Comparison of ENCODE assay signal across 9 mouse cellular contexts in the genomic region with DNA sequence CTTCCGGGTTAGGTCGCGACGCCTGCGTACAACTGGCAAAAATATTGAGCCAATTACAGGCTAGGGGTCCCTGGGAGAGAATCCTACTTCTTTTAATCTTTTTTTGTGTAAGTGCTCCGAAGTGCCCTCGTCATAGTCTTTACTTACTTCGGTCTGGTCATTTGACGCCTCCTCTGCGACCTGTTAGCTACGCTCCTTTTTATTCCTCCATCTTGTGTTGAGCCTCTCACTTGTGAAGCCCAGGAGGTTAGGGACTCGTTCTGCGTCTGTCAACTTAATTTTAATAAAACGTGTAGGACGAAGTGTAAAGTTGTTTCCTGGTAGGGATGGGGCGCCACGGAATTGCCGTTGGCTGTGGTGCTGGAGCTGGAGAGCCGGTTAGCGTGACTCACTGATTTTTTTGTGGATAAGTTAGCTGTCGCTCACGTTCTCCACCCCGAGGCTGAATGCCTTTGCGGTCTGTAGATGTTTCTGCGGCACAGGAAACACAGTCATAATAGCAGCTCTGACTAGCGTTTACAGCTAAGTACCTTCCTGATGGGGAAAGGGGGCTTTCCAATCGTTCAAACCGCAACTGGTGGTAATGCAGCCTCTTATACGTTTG. TPM values are rescaled to one million over a fixed set of nuclear protein-coding genes. Genes with fewer than 3 reads are reported as not detected.
DNase-seq lines count a peak whose midpoint lies in the region; ATAC-seq and TF ChIP-seq lines count a peak whose summit lies in the region.
"Had no signal": no experiment of that assay in that cellular context is flagged by ENCODE, and none has a peak within 500 bp of the region (broad histone marks: within the 10 kb centered on the region; RNA-seq: fewer than 3 reads in every experiment).

No protein-coding gene starts in this region.

- H3K27ac ChIP-seq in embryonic facial prominence, embryonic 11.5 days (replicated peaks; ENCODE audit: low read depth, low read length), result peak overlapping the region; percentile 100
- peak overlapping the region; percentile 100 for H3K27ac ChIP-seq in heart, embryonic 16.5 days (ENCODE audit: low read length)
- peak overlapping the region; percentile 100 for H3K27ac ChIP-seq in limb, embryonic 14.5 days (replicated peaks; ENCODE audit: low read depth, low read length)
- peak overlapping the region; percentile 99 for H3K27ac ChIP-seq in midbrain, embryonic 13.5 days

- H3K27me3 ChIP-seq in G1E (ENCODE audit: insufficient read depth, low read length), result no peaks in the 10 kb centered on the region
- H3K27me3 ChIP-seq in embryonic facial prominence, embryonic 11.5 days (ENCODE audit: control insufficient read depth, insufficient read depth, low read length), result no peaks in the 10 kb centered on the region
- no peaks in the 10 kb centered on the region for H3K27me3 ChIP-seq in heart, embryonic 16.5 days (ENCODE audit: control insufficient read depth, insufficient read depth, low read length)
- H3K27me3 ChIP-seq in limb, embryonic 14.5 days (ENCODE audit: control insufficient read depth, insufficient read depth, low read length), result no peaks in the 10 kb centered on the region
- H3K27me3 ChIP-seq in midbrain, embryonic 13.5 days, result no peaks in the 10 kb centered on the region

- TF ChIP-seq CTCF in G1E (IDR thresholded peaks at IDR 0.05; ENCODE audit: low read depth, low read length), result no peak

- H3K9ac ChIP-seq in embryonic facial prominence, embryonic 11.5 days (replicated peaks; ENCODE audit: low read length), result peak overlapping the region; percentile 88
- H3K9ac ChIP-seq in heart, embryonic 16.5 days (ENCODE audit: low read length), result peak overlapping the region; percentile 87
- H3K9ac ChIP-seq in limb, embryonic 14.5 days (ENCODE audit: low read depth, low read length, severe bottlenecking), result peak overlapping the region; percentile 66
- H3K9ac ChIP-seq in midbrain, embryonic 13.5 days (replicated peaks), result peak overlapping the region; percentile 66

- DNase-seq in A20 (ENCODE audit: low read depth, low spot score) (peak; percentile 90), G1E (ENCODE audit: low spot score) (peak; percentile 4)
- DNase-seq in embryonic facial prominence, embryonic 11.5 days (ENCODE audit: low spot score), result peak; percentile 68
- DNase-seq in limb, embryonic 14.5 days (ENCODE audit: low spot score), result peak; percentile 73
- DNase-seq in spleen, postnatal 36 days (ENCODE audit: low spot score in 2 of 2), result peak; percentile 81 to 85
- no peak for DNase-seq in layer of hippocampus, adult 9-11 months

- H3K4me3 ChIP-seq in G1E (ENCODE audit: low read depth, low read length), result peak overlapping the region; percentile 93
- H3K4me3 ChIP-seq in embryonic facial prominence, embryonic 11.5 days (ENCODE audit: low read depth, low read length), result peak overlapping the region; percentile 92
- H3K4me3 ChIP-seq in heart, embryonic 16.5 days (ENCODE audit: low read length), result peak overlapping the region; percentile 98
- peak overlapping the region; percentile 94 for H3K4me3 ChIP-seq in limb, embryonic 14.5 days (replicated peaks; ENCODE audit: low read length)
- H3K4me3 ChIP-seq in midbrain, embryonic 13.5 days (replicated peaks), result peak overlapping the region; percentile 93

- H3K9me3 ChIP-seq in G1E (replicated peaks), result no peaks in the 10 kb centered on the region
- no peaks in the 10 kb centered on the region for H3K9me3 ChIP-seq in embryonic facial prominence, embryonic 11.5 days (replicated peaks; ENCODE audit: control insufficient read depth, low read length)
- no peaks in the 10 kb centered on the region for H3K9me3 ChIP-seq in heart, embryonic 16.5 days (replicated peaks; ENCODE audit: control insufficient read depth, low read length)
- no peaks in the 10 kb centered on the region for H3K9me3 ChIP-seq in limb, embryonic 14.5 days (ENCODE audit: control insufficient read depth, low read length)
- no peaks in the 10 kb centered on the region for H3K9me3 ChIP-seq in midbrain, embryonic 13.5 days

- under 1% methylated on average over 29 of the region's 29 CpGs for WGBS in embryonic facial prominence, embryonic 11.5 days
- under 1% methylated on average over 29 of the region's 29 CpGs for WGBS in heart, embryonic 16.5 days
- WGBS in limb, embryonic 14.5 days, result under 1% methylated on average over 29 of the region's 29 CpGs
- WGBS in midbrain, embryonic 13.5 days, result under 1% methylated on average over 29 of the region's 29 CpGs

- peaks cover 2% of the 10 kb centered on the region for H3K36me3 ChIP-seq in G1E (replicated peaks)
- no peaks in the 10 kb centered on the region for H3K36me3 ChIP-seq in embryonic facial prominence, embryonic 11.5 days (replicated peaks; ENCODE audit: control insufficient read depth, insufficient read depth, low read depth, low read length)
- H3K36me3 ChIP-seq in heart, embryonic 16.5 days (ENCODE audit: control insufficient read depth, insufficient read depth), result no peaks in the 10 kb centered on the region
- H3K36me3 ChIP-seq in limb, embryonic 14.5 days (ENCODE audit: control insufficient read depth, insufficient read depth, low read length), result no peaks in the 10 kb centered on the region
- H3K36me3 ChIP-seq in midbrain, embryonic 13.5 days, result no peaks in the 10 kb centered on the region

- H3K4me1 ChIP-seq in G1E (ENCODE audit: insufficient read depth, low read depth, low read length), result peaks cover 15% of the 10 kb centered on the region
- no peaks in the 10 kb centered on the region for H3K4me1 ChIP-seq in embryonic facial prominence, embryonic 11.5 days (ENCODE audit: control insufficient read depth, insufficient read depth, low read length)
- peaks cover 7% of the 10 kb centered on the region for H3K4me1 ChIP-seq in heart, embryonic 16.5 days (ENCODE audit: control insufficient read depth, insufficient read depth, low read length)
- H3K4me1 ChIP-seq in limb, embryonic 14.5 days (ENCODE audit: control insufficient read depth, insufficient read depth, low read length), result 0 out of 2 replicates have a peak, but pooled peaks cover 5% of the 10 kb centered on the region
- H3K4me1 ChIP-seq in midbrain, embryonic 13.5 days (replicated peaks), result peaks cover 24% of the 10 kb centered on the region

- peak; percentile 31 for ATAC-seq in G1E (ENCODE audit: extremely low read depth, insufficient number of reproducible peaks, low FRiP score, poor library complexity, severe bottlenecking)
- ATAC-seq in embryonic facial prominence, embryonic 11.5 days (replicated peaks; ENCODE audit: insufficient number of reproducible peaks, low FRiP score, low TSS enrichment, low read depth), result peak; percentile 4; the same call in 1 of the 2 replicates
- ATAC-seq in heart, embryonic 16.5 days (replicated peaks; ENCODE audit: extremely low read depth, insufficient read depth, low FRiP score), result no peak
- peak; percentile 0; the same call in 1 of the 2 replicates for ATAC-seq in limb, embryonic 14.5 days (ENCODE audit: low FRiP score, low read depth)
- ATAC-seq in midbrain, embryonic 13.5 days, result no peak

- TF ChIP-seq POLR2A in limb, embryonic 14.5 days (IDR thresholded peaks at IDR 0.05; ENCODE audit: borderline replicate concordance, extremely low read depth, insufficient read depth, insufficient read length), result no peak

- peak overlapping the region; percentile 77 for H3K4me2 ChIP-seq in embryonic facial prominence, embryonic 11.5 days (ENCODE audit: low read depth, low read length)
- H3K4me2 ChIP-seq in heart, embryonic 16.5 days (ENCODE audit: low read depth, low read length), result peak overlapping the region; percentile 94
- peak overlapping the region; percentile 72 for H3K4me2 ChIP-seq in limb, embryonic 14.5 days (replicated peaks; ENCODE audit: low read depth, low read length, severe bottlenecking)
- peak overlapping the region; percentile 75 for H3K4me2 ChIP-seq in midbrain, embryonic 13.5 days (replicated peaks)

RNA-seq across cellular contexts. Expression of a gene that starts 0.4 kb away (rescaled TPM):
- total RNA-seq in G1E (2014; fragmentation: Nextera tagmentation) (0.68 and 2.1 TPM in 2 replicates), G1E (2017) (2.5 and 3.5 TPM in 2 replicates)
- polyA plus RNA-seq in G1E (2012), result 0.03 TPM in 1 of 2 replicates, not detected in the other
- polyA plus RNA-seq in embryonic facial prominence, embryonic 11.5 days (2014; fragmentation: Nextera tagmentation; extraction: Ambion mirVana), result 0.77 and 0.80 TPM in 2 replicates
- 2.5 and 4.9 TPM in 2 replicates for polyA plus RNA-seq in heart, embryonic 16.5 days (2015; fragmentation: Nextera tagmentation; extraction: Ambion mirVana)
- 4.0 and 4.1 TPM in 2 replicates for polyA plus RNA-seq in limb, embryonic 14.5 days (2012; rRNA removed)
- polyA plus RNA-seq in limb, embryonic 14.5 days (2014; fragmentation: Nextera tagmentation; extraction: Ambion mirVana), result 3.7 and 4.8 TPM in 2 replicates
- 0.89 and 1.3 TPM in 2 replicates for polyA plus RNA-seq in midbrain, embryonic 13.5 days (2015; fragmentation: Nextera tagmentation; extraction: Ambion mirVana)

RNA-seq across cellular contexts. Expression of a gene that starts 0.5 kb away (rescaled TPM):
- 90.3 and 97.4 TPM in 2 replicates for total RNA-seq in G1E (2014; fragmentation: Nextera tagmentation)
- total RNA-seq in G1E (2017), result 112 and 117 TPM in 2 replicates
- polyA plus RNA-seq in G1E (2012), result 26.5 and 36.0 TPM in 2 replicates
- polyA plus RNA-seq in embryonic facial prominence, embryonic 11.5 days (2014; fragmentation: Nextera tagmentation; extraction: Ambion mirVana), result 10.5 and 11.0 TPM in 2 replicates
- 9.9 and 10.5 TPM in 2 replicates for polyA plus RNA-seq in heart, embryonic 16.5 days (2015; fragmentation: Nextera tagmentation; extraction: Ambion mirVana)
- 28.5 and 30.4 TPM in 2 replicates for polyA plus RNA-seq in limb, embryonic 14.5 days (2012; rRNA removed)
- polyA plus RNA-seq in limb, embryonic 14.5 days (2014; fragmentation: Nextera tagmentation; extraction: Ambion mirVana), result 10.3 and 11.5 TPM in 2 replicates
- polyA plus RNA-seq in midbrain, embryonic 13.5 days (2015; fragmentation: Nextera tagmentation; extraction: Ambion mirVana), result 15.9 and 17.1 TPM in 2 replicates

RNA-seq across cellular contexts. Expression of a gene that starts 31.0 kb away (rescaled TPM):
- total RNA-seq in G1E (2014; fragmentation: Nextera tagmentation) (7.4 TPM in 1 of 2 replicates, not detected in the other), G1E (2017) (3.0 and 4.0 TPM in 2 replicates)
- 0.06 and 0.10 TPM in 2 replicates for polyA plus RNA-seq in G1E (2012)
- polyA plus RNA-seq in embryonic facial prominence, embryonic 11.5 days (2014; fragmentation: Nextera tagmentation; extraction: Ambion mirVana), result 0.22 and 0.77 TPM in 2 replicates
- polyA plus RNA-seq in heart, embryonic 16.5 days (2015; fragmentation: Nextera tagmentation; extraction: Ambion mirVana), result 1.0 TPM in 2 replicates
- 1.7 and 2.6 TPM in 2 replicates for polyA plus RNA-seq in limb, embryonic 14.5 days (2012; rRNA removed)
- 0.22 and 0.66 TPM in 2 replicates for polyA plus RNA-seq in limb, embryonic 14.5 days (2014; fragmentation: Nextera tagmentation; extraction: Ambion mirVana)
- polyA plus RNA-seq in midbrain, embryonic 13.5 days (2015; fragmentation: Nextera tagmentation; extraction: Ambion mirVana), result 2.0 and 3.1 TPM in 2 replicates

RNA-seq across cellular contexts. Expression of a gene that starts 50.1 kb away (rescaled TPM):
- total RNA-seq in G1E (2014; fragmentation: Nextera tagmentation), result not detected in 2 replicates
- not detected in 2 replicates for total RNA-seq in G1E (2017)
- polyA plus RNA-seq in G1E (2012), result not detected in 2 replicates
- polyA plus RNA-seq in embryonic facial prominence, embryonic 11.5 days (2014; fragmentation: Nextera tagmentation; extraction: Ambion mirVana), result not detected in 2 replicates
- polyA plus RNA-seq in heart, embryonic 16.5 days (2015; fragmentation: Nextera tagmentation; extraction: Ambion mirVana), result not detected in 2 replicates
- not detected in 2 replicates for polyA plus RNA-seq in limb, embryonic 14.5 days (2012; rRNA removed)
- not detected in 2 replicates for polyA plus RNA-seq in limb, embryonic 14.5 days (2014; fragmentation: Nextera tagmentation; extraction: Ambion mirVana)
- not detected in 2 replicates for polyA plus RNA-seq in midbrain, embryonic 13.5 days (2015; fragmentation: Nextera tagmentation; extraction: Ambion mirVana)
- total RNA-seq: gastrocnemius, postnatal 36 days had no signal

Comparison
In these comparisons a context has a peak if more than half of its experiments do, and no peak if none do; other contexts are left out.
1. ATAC-seq: peak in G1E (single experiment), embryonic facial prominence, embryonic 11.5 days (single experiment) and limb, embryonic 14.5 days (single experiment); none in heart, embryonic 16.5 days (single experiment) and midbrain, embryonic 13.5 days (single experiment).
2. Peak in every context shown above with its lines, with median percentiles within 50 percentile points of each other: H3K4me3 ChIP-seq, H3K27ac ChIP-seq, H3K4me2 ChIP-seq and H3K9ac ChIP-seq.